Mouse (Mus musculus): ENCODE measurements around the gene Ppp4r4. TPM values are rescaled to one million over a fixed set of nuclear protein-coding genes. Genes with fewer than 3 reads are reported as not detected.

The Ppp4r4 gene
- polyA plus RNA-seq, 1 experiment, result 4.2 TPM

- Histone ChIP-seq H3K4me1 (ENCODE audit: control insufficient read depth, insufficient read depth, low read length) (no peaks in the 10 kb centered on the region), H3K4me3 (ENCODE audit: insufficient read depth, low read length) (no peak overlapping the region), H3K27ac (ENCODE audit: insufficient read depth, low read length) (no peak overlapping the region)
- TF ChIP-seq CTCF (IDR thresholded peaks at IDR 0.05; ENCODE audit: borderline replicate concordance, insufficient read depth, low read length), result no peak
- TF ChIP-seq POLR2A (IDR thresholded peaks at IDR 0.05; ENCODE audit: low read depth, low read length), result no peak
Measured at GRCm38 (mm10) chr12:103530596-103530995, 1.5 kb upstream of the Ppp4r4 start.

- Histone ChIP-seq H3K4me1 (ENCODE audit: control insufficient read depth, insufficient read depth, low read length) (no peaks in the 10 kb centered on the region), H3K27ac (ENCODE audit: insufficient read depth, low read length) (no peak overlapping the region), H3K4me3 (ENCODE audit: insufficient read depth, low read length) (peak overlapping the region; percentile 51)
- TF ChIP-seq POLR2A (IDR thresholded peaks at IDR 0.05; ENCODE audit: low read depth, low read length) (no peak), CTCF (IDR thresholded peaks at IDR 0.05; ENCODE audit: borderline replicate concordance, insufficient read depth, low read length) (no peak)
Measured at GRCm38 (mm10) chr12:103532649-103533395, 739 bp downstream of the Ppp4r4 start.

- TF ChIP-seq CTCF (IDR thresholded peaks at IDR 0.05; ENCODE audit: borderline replicate concordance, insufficient read depth, low read length), result no peak
- TF ChIP-seq POLR2A (IDR thresholded peaks at IDR 0.05; ENCODE audit: low read depth, low read length), result no peak
- H3K27ac ChIP-seq (ENCODE audit: insufficient read depth, low read length), result no peak overlapping the region
- H3K4me3 ChIP-seq (ENCODE audit: insufficient read depth, low read length), result no peak overlapping the region
- H3K4me1 ChIP-seq (ENCODE audit: control insufficient read depth, insufficient read depth, low read length), result no peaks in the 10 kb centered on the region
Measured at GRCm38 (mm10) chr12:103540429-103540828, 8.3 kb downstream of the Ppp4r4 start.

GRCm38 (mm10) chr12:103543351-103543750 lies 11.3 kb downstream of the Ppp4r4 start:
- Histone ChIP-seq H3K4me3 (ENCODE audit: insufficient read depth, low read length) (no peak overlapping the region), H3K27ac (ENCODE audit: insufficient read depth, low read length) (no peak overlapping the region), H3K4me1 (ENCODE audit: control insufficient read depth, insufficient read depth, low read length) (no peaks in the 10 kb centered on the region)
- TF ChIP-seq POLR2A (IDR thresholded peaks at IDR 0.05; ENCODE audit: low read depth, low read length) (no peak), CTCF (IDR thresholded peaks at IDR 0.05; ENCODE audit: borderline replicate concordance, insufficient read depth, low read length) (no peak)

GRCm38 (mm10) chr12:103544213-103544612 lies 12.1 kb downstream of the Ppp4r4 start:
- TF ChIP-seq CTCF (IDR thresholded peaks at IDR 0.05; ENCODE audit: borderline replicate concordance, insufficient read depth, low read length) (no peak), POLR2A (IDR thresholded peaks at IDR 0.05; ENCODE audit: low read depth, low read length) (no peak)
- Histone ChIP-seq H3K4me1 (ENCODE audit: control insufficient read depth, insufficient read depth, low read length) (no peaks in the 10 kb centered on the region), H3K4me3 (ENCODE audit: insufficient read depth, low read length) (no peak overlapping the region), H3K27ac (ENCODE audit: insufficient read depth, low read length) (no peak overlapping the region)

GRCm38 (mm10) chr12:103547438-103547837 lies 15.4 kb downstream of the Ppp4r4 start:
- Histone ChIP-seq H3K4me3 (ENCODE audit: insufficient read depth, low read length) (no peak overlapping the region), H3K27ac (ENCODE audit: insufficient read depth, low read length) (no peak overlapping the region), H3K4me1 (ENCODE audit: control insufficient read depth, insufficient read depth, low read length) (no peaks in the 10 kb centered on the region)
- no peak for TF ChIP-seq CTCF (IDR thresholded peaks at IDR 0.05; ENCODE audit: borderline replicate concordance, insufficient read depth, low read length)
- TF ChIP-seq POLR2A (IDR thresholded peaks at IDR 0.05; ENCODE audit: low read depth, low read length), result no peak

GRCm38 (mm10) chr12:103548526-103548925 lies 16.4 kb downstream of the Ppp4r4 start:
- TF ChIP-seq POLR2A (IDR thresholded peaks at IDR 0.05; ENCODE audit: low read depth, low read length), result no peak
- no peak for TF ChIP-seq CTCF (IDR thresholded peaks at IDR 0.05; ENCODE audit: borderline replicate concordance, insufficient read depth, low read length)
- Histone ChIP-seq H3K4me3 (ENCODE audit: insufficient read depth, low read length) (no peak overlapping the region), H3K27ac (ENCODE audit: insufficient read depth, low read length) (no peak overlapping the region), H3K4me1 (ENCODE audit: control insufficient read depth, insufficient read depth, low read length) (no peaks in the 10 kb centered on the region)

- no peaks in the 10 kb centered on the region for H3K4me1 ChIP-seq (ENCODE audit: control insufficient read depth, insufficient read depth, low read length)
- TF ChIP-seq POLR2A (IDR thresholded peaks at IDR 0.05; ENCODE audit: low read depth, low read length) (no peak), CTCF (IDR thresholded peaks at IDR 0.05; ENCODE audit: borderline replicate concordance, insufficient read depth, low read length) (no peak)
- H3K4me3 ChIP-seq (ENCODE audit: insufficient read depth, low read length), result no peak overlapping the region
- H3K27ac ChIP-seq (ENCODE audit: insufficient read depth, low read length), result no peak overlapping the region
Measured at GRCm38 (mm10) chr12:103550047-103550446, 18.0 kb downstream of the Ppp4r4 start.

- no peaks in the 10 kb centered on the region for H3K4me1 ChIP-seq (ENCODE audit: control insufficient read depth, insufficient read depth, low read length)
- no peak overlapping the region for H3K4me3 ChIP-seq (ENCODE audit: insufficient read depth, low read length)
- H3K27ac ChIP-seq (ENCODE audit: insufficient read depth, low read length), result no peak overlapping the region
- TF ChIP-seq POLR2A (IDR thresholded peaks at IDR 0.05; ENCODE audit: low read depth, low read length), result no peak
- no peak for TF ChIP-seq CTCF (IDR thresholded peaks at IDR 0.05; ENCODE audit: borderline replicate concordance, insufficient read depth, low read length)
Measured at GRCm38 (mm10) chr12:103551422-103551821, 19.3 kb downstream of the Ppp4r4 start.

GRCm38 (mm10) chr12:103552506-103552905 lies 20.4 kb downstream of the Ppp4r4 start:
- no peak for TF ChIP-seq POLR2A (IDR thresholded peaks at IDR 0.05; ENCODE audit: low read depth, low read length)
- TF ChIP-seq CTCF (IDR thresholded peaks at IDR 0.05; ENCODE audit: borderline replicate concordance, insufficient read depth, low read length), result no peak
- no peak overlapping the region for H3K4me3 ChIP-seq (ENCODE audit: insufficient read depth, low read length)
- no peak overlapping the region for H3K27ac ChIP-seq (ENCODE audit: insufficient read depth, low read length)
- no peaks in the 10 kb centered on the region for H3K4me1 ChIP-seq (ENCODE audit: control insufficient read depth, insufficient read depth, low read length)
